Mouse (Mus musculus): Measurements from ENCODE around the gene Sobp. TPM values are rescaled to one million over a fixed set of nuclear protein-coding genes. Genes with fewer than 3 reads are reported as not detected.

Gene Sobp
- polyA plus RNA-seq, 1 experiment from 2014 or later = 1.7 TPM

DNA sequence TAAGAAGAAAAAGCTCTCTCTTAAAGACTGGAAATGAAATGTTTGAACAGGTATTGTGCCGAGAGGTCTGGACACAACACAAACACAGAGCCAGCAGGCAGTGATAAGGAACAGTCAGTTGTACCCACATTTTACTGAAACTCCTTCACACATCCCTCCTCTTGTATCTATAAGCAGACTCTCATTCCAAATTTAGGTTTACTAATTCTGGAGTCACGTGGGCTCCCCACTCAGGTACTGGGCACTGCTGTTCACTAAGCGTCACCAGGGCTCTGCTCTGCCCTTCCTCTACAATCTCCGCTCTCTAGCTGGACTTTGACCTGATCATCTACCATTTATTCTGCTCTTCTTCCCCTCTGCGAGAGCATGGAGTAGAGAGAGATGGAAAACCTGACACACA, 15.4 kb downstream of the Sobp start:
- Histone ChIP-seq H3K36me3 (0 out of 2 replicates have a peak, but pooled peaks cover 5% of the 10 kb centered on the region), H3K27ac (replicated peaks) (peak overlapping the region; percentile 75), H3K4me1 (peaks cover 25% of the 10 kb centered on the region), H3K9ac (no peak overlapping the region), H3K27me3 (replicated peaks) (no peaks in the 10 kb centered on the region), H3K9me3 (peaks cover 7% of the 10 kb centered on the region), H3K4me2 (peak overlapping the region; percentile 16; the same call in 1 of the 2 replicates), H3K4me3 (no peak overlapping the region)
- ATAC-seq (ENCODE audit: extremely low read depth, insufficient number of reproducible peaks, low FRiP score, low TSS enrichment) = no peak
- 45% methylated on average over 5 of the region's 5 CpGs for WGBS

DNA sequence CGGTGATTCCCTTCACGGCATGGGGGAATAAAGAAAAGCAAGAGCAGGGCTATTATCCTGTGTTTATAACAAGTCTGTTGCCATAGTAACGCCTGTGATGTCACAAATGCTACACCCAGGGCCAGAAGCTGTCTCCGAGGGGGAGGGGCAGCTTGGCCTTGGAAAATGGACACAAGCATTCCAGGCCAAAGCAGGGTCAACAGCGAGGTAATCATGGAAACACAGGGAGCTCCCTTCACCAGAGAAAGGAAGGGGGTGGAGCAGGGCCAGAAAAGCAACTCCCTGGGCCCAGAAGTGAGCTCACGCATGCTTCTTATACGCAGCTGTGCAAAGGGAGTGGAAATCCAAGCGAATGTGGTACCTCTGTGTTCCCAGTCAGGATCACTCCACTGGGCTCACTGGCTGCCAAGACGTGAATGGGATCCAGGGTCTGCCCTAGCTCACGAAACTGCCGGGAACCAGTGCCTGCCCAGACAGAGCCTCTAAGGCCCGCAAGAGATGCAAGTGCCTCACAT, 19.2 kb downstream of the Sobp start:
- Histone ChIP-seq H3K9ac (peak overlapping the region; percentile 44; the same call in 1 of the 2 replicates), H3K4me2 (peak overlapping the region; percentile 38), H3K27ac (replicated peaks) (peak overlapping the region; percentile 65), H3K4me3 (no peak overlapping the region), H3K27me3 (replicated peaks) (no peaks in the 10 kb centered on the region), H3K4me1 (peaks cover 25% of the 10 kb centered on the region), H3K9me3 (no peaks in the 10 kb centered on the region), H3K36me3 (0 out of 2 replicates have a peak, but pooled peaks cover 5% of the 10 kb centered on the region)
- 32% methylated on average over 12 of the region's 12 CpGs for WGBS
- ATAC-seq (ENCODE audit: extremely low read depth, insufficient number of reproducible peaks, low FRiP score, low TSS enrichment) = 0 out of 2 replicates have a peak, but pooled peaks have one; percentile 37

DNA sequence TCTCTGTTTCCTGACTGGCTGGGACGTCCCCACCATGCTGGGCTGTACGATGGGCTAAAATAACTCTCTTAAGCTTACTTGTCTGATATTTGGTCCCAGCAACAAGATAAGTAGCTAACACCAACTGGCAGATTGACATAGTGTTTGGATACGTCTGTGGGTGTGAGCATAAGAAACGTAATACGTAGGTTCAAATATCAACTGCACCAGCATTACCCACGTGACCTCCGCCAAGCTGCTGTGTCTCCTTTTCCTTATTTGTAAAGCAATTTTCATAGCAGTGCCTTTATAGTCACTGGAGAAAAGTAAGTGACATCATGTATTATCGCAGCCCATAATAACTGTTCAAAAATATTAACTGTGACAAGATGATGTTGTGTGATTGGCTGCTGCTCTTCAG, 21.7 kb downstream of the Sobp start:
- H3K4me3 ChIP-seq = no peak overlapping the region
- no peaks in the 10 kb centered on the region for H3K9me3 ChIP-seq
- 0 out of 2 replicates have a peak, but pooled peaks cover 5% of the 10 kb centered on the region for H3K36me3 ChIP-seq
- H3K4me1 ChIP-seq = peaks cover 12% of the 10 kb centered on the region
- no peak overlapping the region for H3K27ac ChIP-seq (replicated peaks)
- H3K9ac ChIP-seq = no peak overlapping the region
- WGBS = 71% methylated on average over 8 of the region's 8 CpGs
- ATAC-seq (ENCODE audit: extremely low read depth, insufficient number of reproducible peaks, low FRiP score, low TSS enrichment) = no peak
- H3K27me3 ChIP-seq (replicated peaks) = no peaks in the 10 kb centered on the region
- no peak overlapping the region for H3K4me2 ChIP-seq

DNA sequence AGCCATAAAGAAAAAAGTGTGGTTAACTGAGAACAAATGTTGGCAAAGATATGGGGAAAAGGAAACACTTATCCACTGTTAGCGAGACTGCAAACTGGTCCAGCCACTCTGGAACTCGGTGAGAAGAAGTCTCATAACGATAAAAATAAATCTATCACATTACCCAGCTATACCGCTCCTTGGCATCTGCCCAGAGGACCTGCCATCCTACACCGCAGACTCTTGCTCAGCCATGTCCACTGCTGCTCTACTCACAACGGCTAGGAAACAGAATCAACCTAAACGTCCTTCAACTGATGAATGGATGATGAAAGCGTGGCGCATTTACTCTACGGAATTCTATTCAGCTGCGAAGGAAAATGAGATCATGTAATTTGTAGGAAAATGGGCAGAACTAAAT, 25.9 kb downstream of the Sobp start:
- no peaks in the 10 kb centered on the region for H3K9me3 ChIP-seq
- H3K4me3 ChIP-seq = no peak overlapping the region
- ATAC-seq (ENCODE audit: extremely low read depth, insufficient number of reproducible peaks, low FRiP score, low TSS enrichment) = no peak
- no peak overlapping the region for H3K4me2 ChIP-seq
- no peak overlapping the region for H3K27ac ChIP-seq (replicated peaks)
- no peaks in the 10 kb centered on the region for H3K27me3 ChIP-seq (replicated peaks)
- H3K4me1 ChIP-seq = no peaks in the 10 kb centered on the region; the same call in 1 of the 2 replicates
- H3K9ac ChIP-seq = no peak overlapping the region
- no peaks in the 10 kb centered on the region for H3K36me3 ChIP-seq
- 84% methylated on average over 11 of the region's 11 CpGs for WGBS

DNA sequence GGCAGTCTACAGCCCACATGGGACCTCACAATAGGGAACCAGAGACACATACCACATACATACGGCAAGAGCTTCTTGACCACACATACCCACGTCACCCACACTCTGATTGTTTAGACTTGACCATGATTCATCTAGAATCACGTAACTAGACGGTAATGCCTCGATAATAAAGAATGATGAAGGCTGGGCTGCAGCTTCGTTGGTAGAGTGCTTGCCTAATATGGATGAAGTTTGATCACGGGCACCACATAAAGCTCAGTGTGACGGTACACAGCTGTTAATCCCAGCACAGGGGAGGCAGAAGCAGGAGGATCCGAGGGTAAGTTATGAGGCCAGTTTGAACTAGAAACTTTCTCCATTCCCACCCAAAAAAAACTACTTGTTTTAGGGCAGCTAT, 31.2 kb downstream of the Sobp start:
- Histone ChIP-seq H3K27ac (replicated peaks) (no peak overlapping the region), H3K4me2 (no peak overlapping the region), H3K9ac (no peak overlapping the region), H3K4me1 (no peaks in the 10 kb centered on the region), H3K4me3 (no peak overlapping the region), H3K9me3 (no peaks in the 10 kb centered on the region), H3K27me3 (replicated peaks) (no peaks in the 10 kb centered on the region), H3K36me3 (no peaks in the 10 kb centered on the region)
- 83% methylated on average over 9 of the region's 9 CpGs for WGBS
- no peak for ATAC-seq (ENCODE audit: extremely low read depth, insufficient number of reproducible peaks, low FRiP score, low TSS enrichment)

DNA sequence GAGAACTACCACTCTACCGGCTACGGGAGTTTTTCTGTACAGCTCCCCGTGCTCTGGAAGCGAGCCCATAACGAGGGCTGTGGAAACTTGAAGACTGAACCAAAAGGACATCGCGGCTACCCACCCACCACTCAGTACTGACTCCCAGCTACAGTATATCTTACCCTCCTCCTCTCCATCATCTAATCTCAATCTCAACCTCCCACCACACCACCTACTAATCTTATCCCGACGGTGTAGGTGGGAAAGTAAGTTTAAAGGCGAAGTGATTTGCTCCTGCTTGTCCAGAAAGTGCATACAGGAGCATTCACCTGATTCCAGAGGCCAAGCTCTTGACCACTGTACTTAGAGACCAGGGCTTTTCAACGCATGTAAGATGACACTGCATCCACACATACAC, 40.3 kb downstream of the Sobp start:
- no peak for ATAC-seq (ENCODE audit: extremely low read depth, insufficient number of reproducible peaks, low FRiP score, low TSS enrichment)

DNA sequence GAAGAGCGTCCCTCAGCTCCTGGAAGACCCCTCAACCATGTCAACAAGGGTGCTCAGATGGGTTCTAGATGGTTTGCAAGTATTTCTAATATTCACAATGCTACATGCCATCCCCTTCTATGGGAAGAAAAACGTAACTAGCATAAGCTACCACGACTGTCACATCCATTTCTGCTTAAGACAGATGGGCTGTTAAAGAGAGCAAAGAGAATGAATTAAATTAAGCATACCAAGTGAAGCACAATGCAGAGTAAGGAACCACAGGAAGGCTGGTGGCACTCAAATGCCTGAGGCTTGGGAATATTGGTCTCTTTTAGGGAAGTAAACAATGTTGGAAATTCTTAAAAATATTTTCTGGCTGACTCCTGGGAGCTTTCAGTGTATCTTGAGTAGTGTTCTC, 45.6 kb downstream of the Sobp start:
- Histone ChIP-seq H3K4me3 (no peak overlapping the region), H3K4me2 (no peak overlapping the region), H3K9ac (no peak overlapping the region), H3K9me3 (no peaks in the 10 kb centered on the region), H3K27me3 (replicated peaks) (no peaks in the 10 kb centered on the region), H3K36me3 (0 out of 2 replicates have a peak, but pooled peaks cover 3% of the 10 kb centered on the region), H3K27ac (replicated peaks) (no peak overlapping the region), H3K4me1 (peaks cover 30% of the 10 kb centered on the region)
- no peak for ATAC-seq (ENCODE audit: extremely low read depth, insufficient number of reproducible peaks, low FRiP score, low TSS enrichment)
- 73% methylated on average over 3 of the region's 3 CpGs for WGBS

More for the DNA sequence above, 40.3 kb downstream of the Sobp start:
- no peaks in the 10 kb centered on the region for H3K36me3 ChIP-seq
- no peaks in the 10 kb centered on the region for H3K9me3 ChIP-seq
- H3K4me2 ChIP-seq = no peak overlapping the region
- H3K27me3 ChIP-seq (replicated peaks) = no peaks in the 10 kb centered on the region
- H3K9ac ChIP-seq = no peak overlapping the region
- 0 out of 2 replicates have a peak, but pooled peaks cover 2% of the 10 kb centered on the region for H3K4me1 ChIP-seq
- H3K4me3 ChIP-seq = no peak overlapping the region
- WGBS = 82% methylated on average over 11 of the region's 11 CpGs
- H3K27ac ChIP-seq (replicated peaks) = no peak overlapping the region

DNA sequence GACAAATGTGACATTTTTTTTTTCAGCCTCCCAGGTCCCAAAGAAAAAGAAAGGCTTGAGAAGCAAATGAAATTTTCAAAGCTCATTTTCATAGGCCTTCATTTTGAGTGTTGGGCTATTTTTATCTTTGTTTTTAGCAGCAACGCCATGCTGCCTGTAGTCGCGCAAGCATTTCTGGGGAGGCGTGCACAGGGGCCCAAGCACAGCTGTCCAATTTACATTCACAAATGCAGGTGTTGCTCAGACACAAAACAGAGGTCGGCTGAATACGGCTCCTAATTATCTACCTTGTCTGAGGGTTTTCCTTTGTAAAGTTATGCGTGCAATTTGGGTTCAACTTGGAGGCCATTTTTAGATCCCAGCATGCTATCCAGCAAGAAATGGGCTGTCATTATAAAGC, 49.8 kb downstream of the Sobp start:
- Histone ChIP-seq H3K4me1 (peaks cover 48% of the 10 kb centered on the region), H3K4me2 (no peak overlapping the region), H3K27me3 (replicated peaks) (no peaks in the 10 kb centered on the region), H3K4me3 (no peak overlapping the region), H3K9ac (no peak overlapping the region), H3K36me3 (0 out of 2 replicates have a peak, but pooled peaks cover 3% of the 10 kb centered on the region), H3K27ac (replicated peaks) (peak overlapping the region; percentile 70), H3K9me3 (no peaks in the 10 kb centered on the region)
- no peak for ATAC-seq (ENCODE audit: extremely low read depth, insufficient number of reproducible peaks, low FRiP score, low TSS enrichment)
- 49% methylated on average over 7 of the region's 7 CpGs for WGBS

DNA sequence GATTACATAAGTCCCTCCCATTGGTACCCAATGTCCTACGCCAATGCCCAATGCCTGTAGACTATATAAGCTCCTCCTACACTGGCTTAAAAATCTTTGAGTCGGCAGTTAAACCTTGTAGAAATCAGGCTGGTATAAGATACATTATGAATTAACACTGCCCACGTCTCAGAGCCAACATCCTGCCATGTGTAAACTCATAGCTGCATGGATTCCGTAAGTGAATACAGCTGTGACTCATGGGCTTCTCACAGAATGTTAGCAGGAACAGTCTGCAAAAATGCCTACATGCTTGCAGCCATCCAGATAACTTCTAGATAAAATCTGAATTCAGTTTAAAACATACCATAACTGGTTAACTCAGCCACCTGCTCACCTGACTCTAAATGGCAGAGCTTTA, 50.2 kb downstream of the Sobp start:
- Histone ChIP-seq H3K9me3 (no peaks in the 10 kb centered on the region), H3K27ac (replicated peaks) (peak overlapping the region; percentile 70), H3K9ac (no peak overlapping the region), H3K27me3 (replicated peaks) (no peaks in the 10 kb centered on the region), H3K36me3 (0 out of 2 replicates have a peak, but pooled peaks cover 3% of the 10 kb centered on the region), H3K4me3 (no peak overlapping the region), H3K4me2 (no peak overlapping the region), H3K4me1 (peaks cover 48% of the 10 kb centered on the region)
- ATAC-seq (ENCODE audit: extremely low read depth, insufficient number of reproducible peaks, low FRiP score, low TSS enrichment) = no peak
- 70% methylated on average over 4 of the region's 4 CpGs for WGBS

DNA sequence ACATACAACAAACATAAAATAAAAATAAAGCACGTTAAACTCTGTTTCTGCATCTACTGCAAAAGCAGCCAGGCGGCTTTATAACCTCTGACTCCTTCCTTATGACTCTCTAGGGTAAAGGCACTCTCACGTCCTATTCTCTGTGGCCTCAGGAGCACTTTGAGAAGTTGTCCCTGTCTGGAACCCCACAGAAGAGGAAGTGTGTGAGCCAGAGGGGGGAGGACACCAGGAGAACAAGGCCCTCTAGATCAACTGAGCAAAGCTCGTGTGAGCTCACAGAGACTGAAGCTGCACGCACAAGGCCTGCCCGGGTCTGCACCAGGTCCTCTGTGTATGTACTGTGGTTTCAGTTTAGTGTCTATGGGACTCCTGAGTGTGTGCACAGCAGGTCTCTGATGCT, 50.9 kb downstream of the Sobp start:
- no peak overlapping the region for H3K27ac ChIP-seq (replicated peaks)
- 69% methylated on average over 6 of the region's 6 CpGs for WGBS

DNA sequence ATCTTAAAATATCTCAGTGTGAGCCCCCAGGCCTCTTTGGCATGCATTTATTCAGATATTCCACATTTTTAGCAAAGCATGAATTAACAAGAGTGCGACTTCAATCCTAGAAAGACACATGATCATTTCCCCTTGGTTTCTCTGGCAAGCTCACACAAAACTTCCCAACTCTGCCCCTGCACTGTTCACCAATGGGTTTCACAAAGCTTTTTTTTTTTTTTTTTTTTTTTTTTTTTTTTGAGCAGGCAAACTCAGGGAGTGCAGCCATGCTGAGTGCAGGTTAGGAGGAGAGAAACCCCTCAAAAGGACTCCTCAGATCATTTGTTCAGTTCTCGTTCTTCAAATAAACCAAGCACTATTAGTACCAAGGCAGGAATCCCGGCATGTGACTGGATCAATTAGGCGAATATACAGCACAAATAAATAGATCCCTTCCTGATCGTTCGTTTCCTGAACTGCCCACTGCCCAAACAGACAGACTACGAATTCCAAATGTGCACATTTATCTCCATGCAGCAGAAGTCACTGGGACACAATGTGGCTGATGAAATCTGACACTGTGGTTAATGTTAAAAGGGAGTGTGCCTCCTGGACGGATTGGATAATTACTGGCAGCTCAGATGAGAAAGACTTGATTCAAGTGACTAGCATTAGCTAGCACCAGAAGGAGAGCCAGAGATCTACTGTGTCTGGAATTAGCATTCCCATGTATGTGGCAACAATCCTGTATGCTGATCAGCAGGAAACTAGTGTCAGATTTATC, 53.5 kb downstream of the Sobp start:
- H3K27ac ChIP-seq (replicated peaks) = peak overlapping the region; percentile 17; the same call in 1 of the 2 replicates
- H3K9ac ChIP-seq = no peak overlapping the region
- H3K9me3 ChIP-seq = no peaks in the 10 kb centered on the region
- no peak overlapping the region for H3K4me2 ChIP-seq
- no peaks in the 10 kb centered on the region for H3K27me3 ChIP-seq (replicated peaks)
- peaks cover 48% of the 10 kb centered on the region for H3K4me1 ChIP-seq
- no peak for ATAC-seq (ENCODE audit: extremely low read depth, insufficient number of reproducible peaks, low FRiP score, low TSS enrichment)
- 39% methylated on average over 8 of the region's 8 CpGs for WGBS
- no peaks in the 10 kb centered on the region for H3K36me3 ChIP-seq
- H3K4me3 ChIP-seq = no peak overlapping the region

More for the DNA sequence above, 50.9 kb downstream of the Sobp start:
- Histone ChIP-seq H3K4me3 (no peak overlapping the region), H3K27me3 (replicated peaks) (no peaks in the 10 kb centered on the region), H3K4me2 (no peak overlapping the region), H3K9ac (no peak overlapping the region), H3K9me3 (no peaks in the 10 kb centered on the region), H3K4me1 (peaks cover 46% of the 10 kb centered on the region), H3K36me3 (0 out of 2 replicates have a peak, but pooled peaks cover 3% of the 10 kb centered on the region)
- ATAC-seq (ENCODE audit: extremely low read depth, insufficient number of reproducible peaks, low FRiP score, low TSS enrichment) = no peak

Measured in heart, embryonic 13.5 days (tissue).